Mouse (Mus musculus): Measurements from ENCODE around the gene Iqgap2.
A peak's percentile ranks its signal among the peaks of the same experiment; 100 is the strongest.

Iqgap2 gene

GRCm38 (mm10) chr13:95891491-95891925 lies at the start of gene Iqgap2:
Gene Iqgap2, minus strand, starts transcription at chr13:95891922.
- DNase-seq (ENCODE audit: low read depth, low spot score) = no peak

GRCm38 (mm10) chr13:95940811-95941210 lies 49.1 kb upstream of the Iqgap2 start:
- no peak for DNase-seq (ENCODE audit: low read depth, low spot score)

DNA sequence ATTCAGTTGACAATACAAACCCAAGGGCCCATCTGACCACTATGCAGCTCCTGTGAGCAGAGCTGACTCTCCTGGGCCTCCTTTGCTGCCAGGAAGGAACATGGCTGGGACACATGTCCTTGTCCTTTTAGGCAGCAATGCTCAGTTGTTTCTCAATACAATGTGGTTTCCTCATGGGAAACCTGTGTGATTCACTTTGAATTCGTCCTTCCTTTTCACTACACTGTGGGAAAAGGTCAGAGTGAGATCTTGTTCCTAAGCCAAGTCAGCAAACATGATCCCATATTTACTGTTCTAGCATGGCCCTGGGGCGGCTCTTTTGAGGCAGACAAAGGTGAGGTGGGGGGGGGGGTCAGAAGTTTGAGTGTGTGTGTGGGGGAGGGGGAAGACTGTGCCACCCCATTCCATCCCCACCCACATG lies 32.5 kb upstream of the Iqgap2 start:
- no peak for DNase-seq (ENCODE audit: low read depth, low spot score)

GRCm38 (mm10) chr13:95922626-95923025 lies 30.9 kb upstream of the Iqgap2 start:
- no peak for DNase-seq (ENCODE audit: low read depth, low spot score)

DNA sequence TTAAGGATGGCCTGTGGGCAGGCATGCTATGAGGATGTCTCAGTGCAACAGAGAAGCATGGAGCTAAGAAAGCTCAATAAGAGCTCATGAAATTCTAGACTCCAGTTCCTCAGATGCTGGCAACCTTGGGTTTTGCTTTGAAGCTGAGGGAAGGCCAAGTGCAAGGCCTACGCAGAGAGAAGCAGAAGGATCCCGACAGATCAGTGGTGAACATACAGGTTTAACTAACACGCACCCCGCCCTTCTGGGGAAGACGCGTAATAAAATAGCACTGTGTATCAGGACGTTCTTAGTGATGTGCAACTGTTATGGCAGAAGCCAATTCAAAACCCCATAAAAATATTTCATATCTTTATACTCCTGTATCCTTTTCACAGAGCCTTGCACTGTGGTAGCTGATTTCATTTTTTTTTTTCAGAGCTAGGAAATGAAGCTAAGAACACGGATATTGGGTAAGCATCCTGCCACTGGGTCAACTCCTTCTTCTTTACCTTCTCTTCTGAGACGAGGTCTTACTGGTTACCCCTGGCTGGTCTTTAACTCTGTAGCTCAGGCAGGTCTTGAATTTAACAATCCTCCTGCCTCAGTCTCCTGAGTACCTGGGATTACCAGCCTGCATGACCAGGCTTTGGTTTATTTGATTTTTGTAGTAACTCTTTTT lies 27.0 kb upstream of the Iqgap2 start:
- DNase-seq (ENCODE audit: low read depth, low spot score) = no peak

DNA sequence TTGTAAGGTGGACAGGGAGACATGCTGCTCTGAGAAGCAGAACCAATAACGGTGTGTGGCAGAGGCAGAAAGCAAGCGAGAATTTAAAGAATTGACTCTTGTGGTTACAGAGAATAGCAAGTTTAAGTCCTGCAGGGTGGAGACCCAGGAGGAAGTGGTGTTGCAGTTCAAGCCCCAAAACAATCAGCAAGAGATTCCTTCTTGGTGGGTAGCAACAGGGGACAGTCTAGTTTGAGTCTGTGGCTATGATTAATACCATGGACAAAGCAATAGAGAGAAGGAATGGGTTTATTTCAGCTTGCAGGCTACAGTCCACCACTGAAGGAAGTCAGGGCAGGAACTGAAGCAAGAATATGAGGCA lies 21.3 kb upstream of the Iqgap2 start:
- DNase-seq (ENCODE audit: low read depth, low spot score) = no peak

DNA sequence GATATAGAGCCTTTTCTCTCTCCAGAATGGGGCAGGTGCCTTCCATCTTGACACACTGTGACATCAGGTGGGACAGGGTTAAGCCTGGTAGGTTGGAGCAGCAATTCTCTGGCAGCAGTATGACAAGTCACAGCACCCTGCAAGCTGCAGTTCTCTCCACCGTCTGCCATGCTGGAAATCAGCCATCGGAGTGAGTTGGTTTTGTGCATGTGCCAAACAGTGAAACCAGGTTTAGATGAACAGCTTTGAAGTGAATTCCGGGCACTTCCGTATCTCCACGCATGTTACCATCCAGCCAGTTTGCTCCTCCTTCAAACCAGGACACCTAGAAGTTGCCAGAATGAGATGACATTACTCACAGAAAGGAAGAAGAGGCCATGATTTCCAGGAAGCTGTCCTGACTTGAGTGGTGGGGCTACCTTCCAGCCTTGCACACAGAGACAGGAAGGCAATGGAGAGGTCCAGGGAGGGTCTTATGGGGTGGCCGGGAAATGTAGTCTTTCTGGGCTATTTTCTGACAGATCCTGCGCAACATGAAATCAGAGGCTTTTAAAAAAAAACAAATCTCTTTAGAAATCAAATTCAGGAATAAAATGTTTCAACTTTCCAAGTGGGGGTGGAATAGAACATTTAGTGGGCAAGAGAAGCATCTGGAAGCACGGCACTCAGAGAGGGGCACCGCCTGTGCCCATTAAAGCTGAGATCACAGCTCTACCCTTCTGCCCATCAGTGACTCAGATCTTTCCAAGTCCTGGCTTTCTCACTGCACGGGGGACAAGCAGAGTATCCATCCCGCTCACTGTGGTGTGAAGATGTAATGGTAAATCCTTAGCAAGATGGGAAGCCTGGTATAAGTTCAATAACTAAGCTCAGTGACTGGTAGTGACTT lies 20.7 kb upstream of the Iqgap2 start:
- no peak for DNase-seq (ENCODE audit: low read depth, low spot score)

- no peak for DNase-seq (ENCODE audit: low read depth, low spot score)
These were observed 18.5 kb upstream of the Iqgap2 start for GRCm38 (mm10) chr13:95910270-95910669.

DNA sequence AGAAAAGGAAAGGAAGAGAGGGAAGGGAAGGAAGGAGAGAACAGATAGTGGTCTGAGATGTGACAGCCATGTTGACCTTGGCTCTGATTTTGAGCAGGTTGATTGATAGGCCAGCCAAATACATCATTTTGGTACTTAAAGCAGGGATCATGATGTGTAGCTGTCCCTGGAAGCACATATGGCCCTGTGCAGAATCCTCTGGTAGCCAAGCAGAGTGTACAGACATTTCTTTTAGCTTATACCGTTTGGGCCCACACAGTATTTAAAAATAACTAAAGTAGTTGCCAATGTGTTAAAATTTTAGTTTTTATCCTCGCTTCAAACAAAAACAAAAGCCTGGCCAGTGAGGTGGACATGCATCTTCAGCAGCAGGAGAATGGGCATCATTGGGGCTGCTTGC lies 17.5 kb upstream of the Iqgap2 start:
- no peak for DNase-seq (ENCODE audit: low read depth, low spot score)

DNA sequence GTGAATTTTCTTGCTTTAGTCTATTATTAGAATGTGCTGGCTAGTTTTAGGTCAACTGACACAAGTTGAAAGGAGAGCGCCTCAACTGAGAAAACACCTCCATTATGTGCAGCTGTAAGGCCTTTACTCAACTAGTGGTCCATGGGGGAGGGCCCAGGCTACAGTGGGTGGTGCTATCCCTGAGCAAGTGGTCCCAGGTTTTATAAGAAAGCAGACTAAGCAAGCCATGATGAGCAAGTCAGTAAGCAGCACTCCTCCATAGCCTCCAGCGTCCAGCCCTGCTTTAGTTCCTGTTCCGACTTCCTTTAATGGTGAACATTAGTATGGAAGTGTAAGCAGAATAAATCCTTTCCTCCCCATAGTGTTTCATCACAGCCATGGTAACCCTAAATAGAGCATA lies 11.0 kb upstream of the Iqgap2 start:
- DNase-seq (ENCODE audit: low read depth, low spot score) = no peak

- DNase-seq (ENCODE audit: low read depth, low spot score) = no peak
These were observed 8.3 kb upstream of the Iqgap2 start for GRCm38 (mm10) chr13:95899885-95900650.

DNA sequence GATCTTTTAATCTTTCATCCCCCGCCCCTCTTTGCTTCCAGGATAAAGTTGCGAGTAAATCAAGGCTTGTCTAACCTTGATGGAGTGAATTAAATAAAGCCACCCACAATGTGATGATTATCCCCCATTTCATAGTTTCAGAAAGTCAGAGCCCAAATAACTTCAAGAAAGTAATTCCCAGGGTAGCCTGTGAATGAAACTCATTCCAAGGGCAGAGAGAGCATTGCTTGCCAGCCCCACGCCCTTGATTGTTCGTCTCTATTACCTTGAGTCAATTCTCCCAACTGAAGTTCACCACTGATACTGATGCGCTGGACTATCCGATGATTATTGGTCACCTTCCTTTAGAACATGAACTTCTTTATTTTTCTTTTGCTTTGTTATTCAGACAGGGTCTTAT lies 4.8 kb upstream of the Iqgap2 start:
- DNase-seq (ENCODE audit: low read depth, low spot score) = no peak

GRCm38 (mm10) chr13:95893166-95893565 lies 1.4 kb upstream of the Iqgap2 start:
- no peak for DNase-seq (ENCODE audit: low read depth, low spot score)

GRCm38 (mm10) chr13:95892611-95893145 lies 956 bp upstream of the Iqgap2 start:
- DNase-seq (ENCODE audit: low read depth, low spot score) = no peak

DNA sequence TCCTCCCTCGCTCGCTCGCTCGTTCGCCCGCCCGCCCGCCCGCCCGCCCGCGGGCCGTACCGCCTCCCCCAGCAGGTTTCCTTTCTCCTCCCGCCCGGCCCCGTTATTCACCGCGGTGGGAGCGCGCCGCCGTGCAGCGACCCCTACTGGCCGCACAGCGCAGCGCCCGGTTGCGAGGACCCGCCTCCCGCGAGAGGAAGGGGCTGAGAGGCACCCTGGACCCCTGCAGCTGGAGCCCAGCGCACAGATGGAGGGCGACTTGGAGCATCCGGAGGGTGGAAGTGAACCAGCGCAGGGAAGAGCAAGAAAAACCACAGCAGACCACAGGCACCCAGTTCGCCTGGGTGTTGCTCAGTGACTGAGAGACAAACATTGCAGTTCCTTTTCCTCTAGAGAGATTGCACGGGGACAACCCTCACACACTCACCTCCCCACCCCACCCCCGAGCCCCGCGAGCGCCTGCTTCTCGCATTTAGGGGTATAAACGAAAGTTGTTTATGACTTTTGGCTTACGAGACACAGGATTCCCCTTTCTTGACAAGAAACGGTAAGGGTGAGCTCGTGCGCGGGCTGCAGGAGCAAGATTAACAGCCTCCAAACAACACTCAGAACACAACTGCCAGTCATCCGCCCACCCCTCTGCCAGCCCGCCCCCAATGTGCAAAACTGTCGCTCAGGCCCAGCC lies 346 bp upstream of the Iqgap2 start:
- peak; percentile 61 for DNase-seq (ENCODE audit: low read depth, low spot score)

DNA sequence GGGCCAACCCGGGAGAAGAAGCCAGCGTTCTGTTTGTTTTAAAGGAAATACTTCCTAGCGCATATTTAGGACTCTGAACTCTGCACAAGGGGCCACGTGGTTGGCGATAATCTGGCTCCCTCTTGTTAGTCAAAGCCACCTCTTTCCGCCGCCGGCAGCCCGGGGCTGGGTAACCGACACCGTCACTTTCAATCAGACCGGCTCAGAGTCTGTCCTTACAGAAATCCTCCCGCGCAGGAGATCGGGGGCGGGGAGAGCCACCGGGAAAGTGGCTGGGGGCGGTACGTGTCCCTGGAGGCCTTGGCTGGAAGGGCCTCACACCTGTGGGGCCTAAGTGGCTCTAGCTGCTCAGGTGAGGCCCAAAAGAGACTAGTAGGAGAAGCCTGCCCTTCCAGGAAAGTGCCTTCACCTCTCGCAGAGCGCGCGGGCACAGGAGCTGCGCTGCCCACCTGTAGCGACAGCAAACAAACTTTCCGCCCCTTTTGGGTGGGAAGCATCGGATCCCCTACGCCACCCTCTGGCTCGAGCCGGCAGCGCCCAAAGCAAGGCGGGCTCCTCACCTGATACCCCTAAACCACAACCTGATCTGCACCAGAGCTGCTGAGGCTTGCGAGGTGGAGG lies 761 bp downstream of the Iqgap2 start:
- peak; percentile 61 for DNase-seq (ENCODE audit: low read depth, low spot score)

- no peak for DNase-seq (ENCODE audit: low read depth, low spot score)
These were observed 1.7 kb downstream of the Iqgap2 start for GRCm38 (mm10) chr13:95889981-95890545.

- DNase-seq (ENCODE audit: low read depth, low spot score) = no peak
These were observed 2.4 kb downstream of the Iqgap2 start for GRCm38 (mm10) chr13:95889366-95889765.

DNA sequence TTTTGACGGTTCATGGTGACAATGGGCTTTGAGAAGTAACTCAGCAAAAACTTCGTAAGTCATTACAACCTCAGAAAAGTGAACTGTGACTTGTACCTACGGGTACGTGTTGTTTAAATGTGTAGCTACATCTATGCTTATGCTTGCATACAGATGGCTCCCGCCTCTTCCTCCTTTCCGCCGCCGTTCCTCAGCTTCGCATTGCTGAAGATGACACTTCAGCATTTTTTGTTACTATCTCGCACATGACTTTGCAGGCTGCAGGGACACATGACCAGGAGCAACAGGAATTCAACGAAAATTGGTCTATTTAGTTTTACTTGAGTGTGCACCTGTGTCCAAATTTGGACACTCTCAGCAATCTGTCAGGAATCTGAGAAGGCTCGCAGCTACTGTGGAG lies 3.1 kb downstream of the Iqgap2 start:
- DNase-seq (ENCODE audit: low read depth, low spot score) = no peak

- no peak for DNase-seq (ENCODE audit: low read depth, low spot score)
These were observed 3.6 kb downstream of the Iqgap2 start for GRCm38 (mm10) chr13:95888170-95888569.

DNA sequence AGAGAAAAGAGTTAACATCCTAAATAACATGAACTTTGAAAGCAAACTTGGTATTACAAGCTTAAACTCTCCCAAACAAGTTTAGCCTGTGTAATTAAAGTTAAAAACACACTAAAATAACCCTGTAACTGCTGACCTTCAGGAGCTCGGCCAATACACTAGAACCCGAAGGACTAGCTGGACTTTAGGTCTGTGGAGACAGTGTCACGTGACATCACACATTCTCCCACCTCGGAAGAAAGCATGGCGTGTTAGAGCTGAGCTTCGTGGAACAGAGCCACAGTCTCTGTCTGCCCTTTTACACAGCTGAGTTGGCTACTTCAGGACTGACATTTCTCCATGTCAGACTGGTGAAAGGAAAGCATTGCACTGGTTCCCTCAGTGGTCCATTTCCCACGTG lies 4.3 kb downstream of the Iqgap2 start:
- DNase-seq (ENCODE audit: low read depth, low spot score) = no peak

Data from WW6 (cell line).